Mouse (Mus musculus) CH12.LX (cell line): ENCODE measurements at regions not wholly inside any gene's neighbourhood (a gene's known extent, or its start where the extent isn't known, plus 50 kb on each side); places are given as distances from the start of the nearest gene placed in this dataset.

ENCODE experiments used
- DNase-seq: peaks from one replicate; pipeline ENCODE4 v3.0.0-alpha.2; 2013; ENCODE audit errors: extremely low read depth
- H3K27ac ChIP-seq: 2 replicates; pipeline ENCODE4 v1.5.1; 2012; ENCODE audit warnings: low read depth, mild to moderate bottlenecking, control low read depth, moderate library complexity; ENCODE audit not compliant: insufficient read depth
- H3K27me3 ChIP-seq: replicated peaks from 2 replicates; pipeline ENCODE3; 2012; ENCODE audit warnings: inconsistent platforms
- H3K36me3 ChIP-seq, 2 experiments: replicated peaks in 1 of 2; 2 replicates each; pipeline versions ENCODE3 to v1.6.1; 2012; ENCODE audit warnings: inconsistent platforms in 1 of 2, low read length in 1 of 2, mild to moderate bottlenecking in 1 of 2, mixed read lengths in 1 of 2, moderate library complexity in 1 of 2; ENCODE audit not compliant: control insufficient read depth in 1 of 2, insufficient read depth in 1 of 2
- H3K4me1 ChIP-seq, 2 experiments: 2 replicates each; pipeline ENCODE4 v1.6.1; 2012; ENCODE audit warnings: inconsistent platforms in 1 of 2, moderate library complexity in 1 of 2; ENCODE audit not compliant: insufficient read depth in 2 of 2, control insufficient read depth in 1 of 2
- H3K4me2 ChIP-seq: 2 replicates; pipeline ENCODE4 v1.6.1; 2012; ENCODE audit warnings: low read depth, mild to moderate bottlenecking, control low read depth; ENCODE audit not compliant: poor library complexity, insufficient read depth, severe bottlenecking
- H3K4me3 ChIP-seq, 3 experiments: fragments of 150-350 bp in 1 of 3; sonication (generic) in 1 of 3; replicated peaks in 1 of 3; 2 replicates each; pipeline versions ENCODE3 to v1.5.1; 2011 to 2012; ENCODE audit warnings: low read depth in 2 of 3, low read length in 2 of 3, mild to moderate bottlenecking in 2 of 3, moderate library complexity in 2 of 3, control low read depth in 1 of 3, improper control_type of control experiment in 1 of 3, inconsistent platforms in 1 of 3, mixed read lengths in 1 of 3; ENCODE audit not compliant: poor library complexity in 1 of 3
- H3K79me2 ChIP-seq: replicated peaks from 2 replicates; pipeline ENCODE4 v1.6.1; 2012; ENCODE audit warnings: mild to moderate bottlenecking, moderate library complexity; ENCODE audit not compliant: control insufficient read depth, poor library complexity, insufficient read depth, severe bottlenecking; ENCODE audit errors: extremely low read depth
- H3K9ac ChIP-seq: 2 replicates; pipeline ENCODE4 v1.6.1; 2012; ENCODE audit warnings: low read depth, mild to moderate bottlenecking, control low read depth, moderate library complexity; ENCODE audit not compliant: insufficient read depth
- H3K9me3 ChIP-seq: replicated peaks from 2 replicates; pipeline ENCODE3; 2012; ENCODE audit warnings: low read length, inconsistent platforms, mixed read lengths
- CTCF ChIP-seq, 2 experiments: IDR thresholded peaks in 1 of 2; conservative IDR thresholded peaks in 1 of 2; 2 replicates each; pipeline ENCODE4 v1.5.1; 2011 to 2012; ENCODE audit warnings: low read depth in 2 of 2, low read length in 2 of 2, improper control_type of control experiment in 1 of 2, inconsistent platforms in 1 of 2, mild to moderate bottlenecking in 1 of 2, moderate library complexity in 1 of 2
- GABPA ChIP-seq: IDR thresholded peaks from 2 replicates; pipeline ENCODE4 v1.6.1; 2012; ENCODE audit warnings: low read depth, low read length, improper control_type of control experiment, inconsistent platforms; ENCODE audit not compliant: insufficient replicate concordance
- HCFC1 ChIP-seq: IDR thresholded peaks from 2 replicates; pipeline ENCODE4 v1.6.1; 2012; ENCODE audit warnings: low read depth, mild to moderate bottlenecking, inconsistent platforms, low read length, improper control_type of control experiment
- IRF4 ChIP-seq: IDR thresholded peaks from 2 replicates; pipeline ENCODE4 v1.6.1; 2014; ENCODE audit warnings: low read depth, mild to moderate bottlenecking, inconsistent platforms, low read length, improper control_type of control experiment
- JUN ChIP-seq: IDR thresholded peaks from 2 replicates; pipeline ENCODE4 v1.6.1; 2011; ENCODE audit warnings: low read depth, mild to moderate bottlenecking, low read length, improper control_type of control experiment, moderate library complexity; ENCODE audit not compliant: insufficient read depth
- MAZ ChIP-seq: IDR thresholded peaks from 2 replicates; pipeline ENCODE4 v1.6.1; 2012; ENCODE audit warnings: low read depth, mild to moderate bottlenecking, inconsistent platforms, low read length, improper control_type of control experiment, moderate library complexity
- MEF2A ChIP-seq: IDR thresholded peaks from 2 replicates; pipeline ENCODE4 v1.6.1; 2014; ENCODE audit warnings: low read depth, mild to moderate bottlenecking, inconsistent platforms, low read length, improper control_type of control experiment, borderline replicate concordance
- NRF1 ChIP-seq: IDR thresholded peaks from 2 replicates; pipeline ENCODE4 v1.6.1; 2014; ENCODE audit warnings: low read depth, mild to moderate bottlenecking, inconsistent platforms, low read length, improper control_type of control experiment, moderate library complexity
- POLR2A ChIP-seq: IDR thresholded peaks from 2 replicates; pipeline ENCODE4 v1.6.1; 2011; ENCODE audit warnings: low read depth, mild to moderate bottlenecking, improper control_type of control experiment, low read length
- POLR2AphosphoS2 ChIP-seq: IDR thresholded peaks from 2 replicates; pipeline ENCODE4 v1.6.1; 2011; ENCODE audit warnings: low read depth, low read length, improper control_type of control experiment
- RAD21 ChIP-seq: IDR thresholded peaks from 2 replicates; pipeline ENCODE4 v1.6.1; 2011; ENCODE audit warnings: low read depth, mild to moderate bottlenecking, low read length, improper control_type of control experiment, moderate library complexity
- SMC3 ChIP-seq: IDR thresholded peaks from 2 replicates; pipeline ENCODE4 v1.6.1; 2011; ENCODE audit warnings: low read depth, low read length, improper control_type of control experiment
- TBP ChIP-seq: conservative IDR thresholded peaks from 2 replicates; pipeline ENCODE4 v1.6.1; 2011; ENCODE audit warnings: low read depth, low read length, improper control_type of control experiment
- UBTF ChIP-seq: IDR thresholded peaks from 2 replicates; pipeline ENCODE4 v1.6.1; 2012; ENCODE audit warnings: low read depth, mild to moderate bottlenecking, inconsistent platforms, low read length, improper control_type of control experiment, moderate library complexity
- ZKSCAN1 ChIP-seq: IDR thresholded peaks from 2 replicates; pipeline ENCODE4 v1.6.1; 2012; ENCODE audit warnings: low read depth, inconsistent platforms, low read length, improper control_type of control experiment, borderline replicate concordance
- ZNF384 ChIP-seq: IDR thresholded peaks from 2 replicates; pipeline ENCODE4 v1.6.1; 2012; ENCODE audit warnings: low read depth, low read length, improper control_type of control experiment, inconsistent platforms
- dilution Hi-C: fragments of 300-500 bp; cut with MboI; formaldehyde crosslinking; loops from 2 replicates; pipeline ENCODE4 v1.14.3; 2020; ENCODE audit warnings: low sequenced_read_pairs; ENCODE audit not compliant: extremely low pct_unique_long_range_greater_than_20kb, extremely low pct_ligation_motif_present
- in situ Hi-C: fragments of 300-500 bp; cut with MboI; formaldehyde crosslinking; loops from 3 replicates; pipeline ENCODE4 v1.14.3; 2019; ENCODE audit warnings: low sequenced_read_pairs, low pct_ligation_motif_present, low pct_unique_long_range_greater_than_20kb, mixed read lengths

DNA sequence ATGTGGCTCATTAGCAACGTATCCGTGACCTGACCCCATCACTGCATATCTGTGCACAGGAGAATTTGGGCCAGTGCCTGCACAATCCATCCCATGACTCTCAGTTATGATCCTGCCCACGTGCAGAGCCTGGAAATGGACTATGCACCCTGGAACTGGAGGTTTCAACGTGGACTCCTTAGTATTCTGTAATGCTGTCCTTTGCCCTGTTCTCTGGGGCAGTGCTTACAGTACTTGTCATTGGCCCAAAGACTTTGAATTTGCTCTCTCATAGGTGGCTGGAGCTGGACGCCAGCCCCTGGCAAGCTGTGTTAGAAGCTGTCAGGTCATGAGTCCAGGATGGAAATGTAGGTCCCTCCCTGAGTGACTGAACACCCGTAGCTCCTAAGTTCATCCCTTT is 269.9 kb upstream of the Mki67 start:
- no peak overlapping the region for H3K4me2 ChIP-seq
- no peaks in the 10 kb centered on the region for H3K9me3 ChIP-seq
- H3K27ac ChIP-seq, result no peak overlapping the region
- peaks cover 78% of the 10 kb centered on the region for H3K27me3 ChIP-seq
- dilution Hi-C loops (no loop called here), in situ Hi-C loops (no loop called here)
- no peak overlapping the region for H3K9ac ChIP-seq
- no peak overlapping the region for H3K4me3 ChIP-seq
- H3K79me2 ChIP-seq, result no peaks in the 10 kb centered on the region
- no peak for DNase-seq
- no peak for TF ChIP-seq GABPA
- TF ChIP-seq UBTF, result no peak
- TF ChIP-seq JUN, result no peak
- TF ChIP-seq IRF4, result no peak
- no peak for TF ChIP-seq MEF2A
- TF ChIP-seq MAZ, result no peak
- TF ChIP-seq NRF1, result no peak
- no peak for TF ChIP-seq HCFC1
- H3K4me1 ChIP-seq, result peaks cover 0 to 4% of the 10 kb centered on the region in 2 experiments; a peak in 2 of 4 replicates
- H3K36me3 ChIP-seq, result no peaks in the 10 kb centered on the region

DNA sequence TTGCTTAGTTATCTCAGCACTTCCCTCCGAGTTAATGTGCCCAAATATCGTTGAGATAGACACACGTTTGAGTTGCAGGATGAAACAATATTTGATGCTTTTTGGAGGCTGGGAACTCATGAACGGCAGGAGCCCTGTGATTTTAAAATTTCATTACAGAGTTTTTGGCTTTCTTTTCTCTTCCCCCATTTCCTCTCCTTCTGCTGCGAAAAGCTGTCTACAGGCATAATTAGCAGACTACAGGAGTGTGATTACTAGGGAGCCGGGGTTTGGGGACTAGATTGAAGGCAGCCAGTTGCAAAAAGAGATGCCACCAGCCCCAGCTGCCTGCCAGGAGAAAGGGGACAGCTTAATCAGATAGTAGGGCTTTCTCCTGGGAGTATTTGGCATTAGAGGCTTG is 274.2 kb upstream of the Mki67 start:
- dilution Hi-C loops (no loop called here), in situ Hi-C loops (no loop called here)
- no peak overlapping the region for H3K4me2 ChIP-seq
- peaks cover 0 to 4% of the 10 kb centered on the region in 2 experiments; a peak in 2 of 4 replicates for H3K4me1 ChIP-seq
- no peak overlapping the region for H3K27ac ChIP-seq
- H3K4me3 ChIP-seq, result no peak overlapping the region
- DNase-seq, result no peak
- H3K36me3 ChIP-seq, result no peaks in the 10 kb centered on the region
- H3K79me2 ChIP-seq, result no peaks in the 10 kb centered on the region
- no peak for TF ChIP-seq POLR2AphosphoS2
- TF ChIP-seq ZKSCAN1, result no peak
- no peak for TF ChIP-seq SMC3
- no peak for TF ChIP-seq CTCF (conservative IDR thresholded peaks at IDR 0.05 in 1 of 2, IDR thresholded peaks at IDR 0.05 in 1 of 2; ENCODE audit: low read depth in 2 of 2, low read length in 2 of 2)
- TF ChIP-seq NRF1, result no peak
- no peak for TF ChIP-seq IRF4
- no peak for TF ChIP-seq TBP
- TF ChIP-seq POLR2A, result no peak
- H3K27me3 ChIP-seq, result peaks cover 92% of the 10 kb centered on the region
- no peaks in the 10 kb centered on the region for H3K9me3 ChIP-seq
- H3K9ac ChIP-seq, result no peak overlapping the region

GRCm38 (mm10) chr7:135996896-135997295 is 280.7 kb upstream of the Mki67 start:
- peaks cover 88% of the 10 kb centered on the region for H3K27me3 ChIP-seq
- H3K79me2 ChIP-seq, result no peaks in the 10 kb centered on the region
- dilution Hi-C loops, result no loop called here
- no peak for DNase-seq
- peaks cover 5 to 7% of the 10 kb centered on the region in 2 experiments; a peak in 3 of 4 replicates for H3K4me1 ChIP-seq
- TF ChIP-seq MEF2A (0 out of 2 replicates have a peak, but pooled peaks have one; percentile 25), MAZ (no peak), RAD21 (no peak), ZNF384 (no peak)
- H3K36me3 ChIP-seq, result no peaks in the 10 kb centered on the region
- no peak overlapping the region for H3K27ac ChIP-seq
- no peaks in the 10 kb centered on the region for H3K9me3 ChIP-seq
- no peak overlapping the region for H3K4me2 ChIP-seq
- in situ Hi-C loops, result no loop called here
- no peak overlapping the region for H3K4me3 ChIP-seq
- no peak overlapping the region for H3K9ac ChIP-seq
